Mouse (Mus musculus) lung, embryonic 16.5 days (tissue): ENCODE measurements around the gene Nutm1. TPM values are rescaled to one million over a fixed set of nuclear protein-coding genes. Genes with fewer than 3 reads are reported as not detected.

Source experiments
- ATAC-seq: fragments of 200-750 bp; cut with Nextera tagmentation; 2 replicates; pipeline ENCODE4 v1.8.0; 2017; ENCODE audit warnings: low read depth, mild to moderate bottlenecking, moderate library complexity
- H3K27ac ChIP-seq: fragments of 300-500 bp; sonication (generic); 2 replicates; pipeline ENCODE4 v1.5.1; 2014; ENCODE audit warnings: mild to moderate bottlenecking, control low read depth, low read length
- H3K27me3 ChIP-seq: fragments of 300-500 bp; sonication (generic); 2 replicates; pipeline ENCODE4 v1.6.1; 2014; ENCODE audit warnings: low read depth, low read length, mixed read lengths; ENCODE audit not compliant: control insufficient read depth, insufficient read depth
- H3K36me3 ChIP-seq: fragments of 300-500 bp; sonication (generic); 2 replicates; pipeline ENCODE4 v1.6.1; 2014; ENCODE audit warnings: low read length; ENCODE audit not compliant: control insufficient read depth, insufficient read depth
- H3K4me1 ChIP-seq: fragments of 300-500 bp; sonication (generic); replicated peaks from 2 replicates; pipeline ENCODE4 v1.6.1; 2014; ENCODE audit warnings: low read length, mixed read lengths; ENCODE audit not compliant: control insufficient read depth, insufficient read depth
- H3K4me2 ChIP-seq: fragments of 300-500 bp; sonication (generic); 2 replicates; pipeline ENCODE4 v1.6.1; 2014; ENCODE audit warnings: low read depth, low read length, control low read depth
- H3K4me3 ChIP-seq: fragments of 300-500 bp; sonication (generic); 2 replicates; pipeline ENCODE4 v1.5.1; 2014; ENCODE audit warnings: mild to moderate bottlenecking, low read length, control low read depth
- H3K9ac ChIP-seq: fragments of 300-500 bp; sonication (generic); 2 replicates; pipeline ENCODE4 v1.6.1; 2014; ENCODE audit warnings: low read length, control low read depth
- H3K9me3 ChIP-seq: fragments of 300-500 bp; sonication (generic); 2 replicates; pipeline ENCODE4 v1.6.1; 2016; ENCODE audit warnings: low read length; ENCODE audit not compliant: control insufficient read depth
- WGBS: fragments of 180-500 bp; shearing (Covaris S2); extraction: QIAGEN DNeasy Blood & Tissue Kit; methylation state at CpG from one replicate; pipeline ENCODE4 v1.1.7; 2014; 5-methylcytosine and 5-hydroxymethylcytosine counted together
- polyA plus RNA-seq: library from polyadenylated mRNA; unstranded; fragments of >200 nt; fragmentation: Nextera tagmentation; extraction: Ambion mirVana; gene quantifications from 2 replicates; pipeline ENCODE4 v1.2.1, GENCODE M21; 2015

Gene Nutm1
- polyA plus RNA-seq, 1 experiment from 2014 or later: not detected

GRCm38 (mm10) chr2:112245307-112245706, 13.8 kb downstream of the Nutm1 start:
- Histone ChIP-seq H3K36me3 (no peaks in the 10 kb centered on the region; the same call in 1 of the 2 replicates), H3K27me3 (no peaks in the 10 kb centered on the region), H3K9me3 (no peaks in the 10 kb centered on the region), H3K27ac (no peak overlapping the region), H3K4me3 (no peak overlapping the region), H3K4me1 (peaks cover 7% of the 10 kb centered on the region), H3K4me2 (no peak overlapping the region), H3K9ac (no peak overlapping the region)
- peak; percentile 73 for ATAC-seq
- WGBS: 57% methylated on average over 5 of the region's 5 CpGs

- Histone ChIP-seq H3K4me3 (no peak overlapping the region), H3K27me3 (no peaks in the 10 kb centered on the region), H3K4me1 (peaks cover 14% of the 10 kb centered on the region), H3K9ac (no peak overlapping the region), H3K36me3 (no peaks in the 10 kb centered on the region; the same call in 1 of the 2 replicates), H3K27ac (no peak overlapping the region), H3K4me2 (no peak overlapping the region), H3K9me3 (no peaks in the 10 kb centered on the region)
- no peak for ATAC-seq
- WGBS: 69% methylated on average over 14 of the region's 14 CpGs
Observed at GRCm38 (mm10) chr2:112241787-112242186, 17.3 kb downstream of the Nutm1 start.

- WGBS: under 1% methylated on average over 26 of the region's 28 CpGs
- Histone ChIP-seq H3K4me2 (peak overlapping the region; percentile 97), H3K4me1 (peaks cover 11% of the 10 kb centered on the region), H3K27me3 (no peaks in the 10 kb centered on the region), H3K9ac (peak overlapping the region; percentile 87), H3K27ac (peak overlapping the region; percentile 94; the same call in 1 of the 2 replicates), H3K9me3 (no peaks in the 10 kb centered on the region), H3K36me3 (no peaks in the 10 kb centered on the region; the same call in 1 of the 2 replicates), H3K4me3 (peak overlapping the region; percentile 93)
- peak; percentile 26 for ATAC-seq
Observed at GRCm38 (mm10) chr2:112239935-112240721, 19.0 kb downstream of the Nutm1 start.

GRCm38 (mm10) chr2:112239212-112239934, 19.7 kb downstream of the Nutm1 start, which contains the start of gene Lpcat4:
Gene Lpcat4, plus strand, starts transcription at chr2:112239468.
- under 1% methylated on average over 61 of the region's 94 CpGs for WGBS
- H3K9me3 ChIP-seq: no peaks in the 10 kb centered on the region
- peak within 1 kb of the TSS; percentile 97 for H3K4me2 ChIP-seq
- peak within 1 kb of the TSS; percentile 93 for H3K4me3 ChIP-seq
- no peaks in the 10 kb centered on the region for H3K36me3 ChIP-seq
- H3K4me1 ChIP-seq: peaks cover 11% of the 10 kb centered on the region
- no peaks in the 10 kb centered on the region for H3K27me3 ChIP-seq
- peak within 1 kb of the TSS; percentile 94 for H3K27ac ChIP-seq
- H3K9ac ChIP-seq: peak within 1 kb of the TSS; percentile 87
- ATAC-seq: peak; percentile 92

- no peak for ATAC-seq
- Histone ChIP-seq H3K4me3 (no peak overlapping the region), H3K9me3 (no peaks in the 10 kb centered on the region), H3K36me3 (no peaks in the 10 kb centered on the region), H3K4me2 (no peak overlapping the region), H3K9ac (no peak overlapping the region), H3K27me3 (no peaks in the 10 kb centered on the region), H3K27ac (no peak overlapping the region), H3K4me1 (peaks cover 11% of the 10 kb centered on the region)
- WGBS: 4% methylated on average over 4 of the region's 4 CpGs
Observed at GRCm38 (mm10) chr2:112238006-112238405, 21.1 kb downstream of the Nutm1 start.

DNA sequence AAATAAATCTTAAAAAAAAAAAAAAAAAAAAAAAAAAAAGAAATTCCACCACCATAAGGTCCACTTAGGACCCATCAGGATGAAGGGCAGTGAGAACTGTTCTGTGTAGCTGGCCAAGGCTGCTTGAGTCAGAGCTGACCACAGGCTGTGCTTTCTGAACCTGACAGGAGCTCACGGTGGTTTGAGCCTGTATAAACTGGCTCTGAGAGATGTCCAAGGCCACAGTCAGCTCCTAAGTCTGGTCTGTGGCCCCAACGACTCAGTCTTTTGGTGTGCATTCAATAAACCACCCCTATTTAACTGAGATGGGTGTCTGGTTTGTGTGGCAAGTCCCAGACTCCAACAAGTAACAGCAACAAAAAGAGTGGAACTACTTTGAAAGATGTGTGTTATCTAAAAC, 22.5 kb downstream of the Nutm1 start:
- no peak for ATAC-seq
- Histone ChIP-seq H3K27ac (no peak overlapping the region), H3K9ac (no peak overlapping the region), H3K36me3 (no peaks in the 10 kb centered on the region), H3K4me3 (no peak overlapping the region), H3K4me2 (no peak overlapping the region), H3K27me3 (no peaks in the 10 kb centered on the region), H3K9me3 (no peaks in the 10 kb centered on the region), H3K4me1 (peaks cover 11% of the 10 kb centered on the region)
- WGBS: 84% methylated on average over 2 of the region's 2 CpGs

- 57% methylated on average over 1 of the region's 1 CpGs for WGBS
- ATAC-seq: no peak
- no peak overlapping the region for H3K4me3 ChIP-seq
- H3K4me1 ChIP-seq: no peaks in the 10 kb centered on the region
- no peak overlapping the region for H3K27ac ChIP-seq
- no peak overlapping the region for H3K4me2 ChIP-seq
- no peaks in the 10 kb centered on the region for H3K36me3 ChIP-seq
- H3K9ac ChIP-seq: no peak overlapping the region
- no peaks in the 10 kb centered on the region for H3K9me3 ChIP-seq
- no peaks in the 10 kb centered on the region for H3K27me3 ChIP-seq
Observed at GRCm38 (mm10) chr2:112232623-112233022, 26.5 kb downstream of the Nutm1 start.

GRCm38 (mm10) chr2:112224356-112224755, 34.7 kb downstream of the Nutm1 start:
- Histone ChIP-seq H3K4me3 (no peak overlapping the region), H3K4me2 (no peak overlapping the region), H3K36me3 (no peaks in the 10 kb centered on the region), H3K27ac (no peak overlapping the region), H3K9ac (no peak overlapping the region), H3K4me1 (no peaks in the 10 kb centered on the region), H3K27me3 (no peaks in the 10 kb centered on the region), H3K9me3 (no peaks in the 10 kb centered on the region)
- no peak for ATAC-seq
- WGBS: 68% methylated on average over 4 of the region's 4 CpGs

DNA sequence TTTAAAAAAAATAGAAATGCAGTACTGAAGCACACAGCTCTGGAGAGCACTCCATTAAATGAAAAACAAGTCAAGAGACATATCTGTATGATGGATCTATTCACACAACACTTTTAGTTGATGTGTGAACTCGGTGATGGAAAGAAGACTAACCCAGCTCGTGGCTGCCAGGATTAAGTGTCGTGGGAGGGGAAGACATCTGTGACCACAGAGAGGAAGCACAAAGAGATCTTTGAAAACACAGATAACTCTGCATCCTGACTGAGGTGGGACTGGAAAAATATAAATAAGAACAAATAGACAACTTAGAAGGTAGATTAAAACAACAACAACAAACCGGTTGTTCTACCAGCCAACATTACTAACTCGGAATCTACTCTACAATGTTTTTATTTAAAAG, 36.5 kb downstream of the Nutm1 start:
- 59% methylated on average over 5 of the region's 5 CpGs for WGBS
- Histone ChIP-seq H3K36me3 (no peaks in the 10 kb centered on the region), H3K4me1 (no peaks in the 10 kb centered on the region), H3K27ac (no peak overlapping the region), H3K9me3 (no peaks in the 10 kb centered on the region), H3K4me3 (no peak overlapping the region), H3K4me2 (no peak overlapping the region), H3K27me3 (no peaks in the 10 kb centered on the region), H3K9ac (no peak overlapping the region)
- no peak for ATAC-seq
